Mouse (Mus musculus) lung, postnatal 0 days (tissue): ENCODE measurements around the gene Mis18a.

Experiments
- CTCF ChIP-seq: IDR thresholded peaks from 2 replicates; pipeline ENCODE4 v1.5.1; 2016; ENCODE audit warnings: antibody characterized with exemption, mild to moderate bottlenecking
- EP300 ChIP-seq: IDR thresholded peaks from 2 replicates; pipeline ENCODE4 v1.6.1; 2016; ENCODE audit warnings: antibody characterized with exemption, mild to moderate bottlenecking, control low read depth

DNA sequence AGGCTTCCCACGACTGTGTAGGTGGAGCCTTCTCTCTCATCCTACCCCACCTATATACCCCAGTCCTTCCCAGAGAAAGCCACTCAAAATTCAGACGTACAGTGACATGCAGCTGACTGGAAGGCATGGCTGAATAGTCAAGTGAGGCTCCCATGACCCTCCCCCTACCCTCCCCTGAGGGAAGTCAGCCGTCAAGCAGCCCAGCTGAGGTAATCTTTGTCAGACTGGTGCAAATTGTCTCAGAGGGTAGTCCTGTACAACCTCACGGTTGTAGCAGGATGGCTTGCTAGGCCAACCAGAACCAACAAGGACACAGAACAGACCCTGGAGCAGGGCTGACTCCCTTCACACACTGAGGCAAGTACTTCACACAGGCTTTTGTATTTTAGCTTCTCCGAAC, 43.1 kb downstream of the Mis18a start:
- TF ChIP-seq CTCF (no peak), EP300 (no peak)
